Mouse (Mus musculus): ENCODE measurements at regions not wholly inside any gene's neighbourhood (a gene's known extent, or its start where the extent isn't known, plus 50 kb on each side); places are given as distances from the start of the nearest gene placed in this dataset.

GRCm38 (mm10) chr4:95290321-95290720, 238.3 kb upstream of the Jun start:
- no peaks in the 10 kb centered on the region for H3K9me3 ChIP-seq (replicated peaks; ENCODE audit: low read length)
- dilution Hi-C loops (cut with MboI; ENCODE audit: extremely low pct_ligation_motif_present, extremely low pct_unique_long_range_greater_than_20kb, low sequenced_read_pairs) (no loop called here), in situ Hi-C loops (cut with MboI; ENCODE audit: low pct_ligation_motif_present, low pct_unique_long_range_greater_than_20kb, low sequenced_read_pairs) (loop anchor here (10.0 kb wide), 1 partner anchor 584 kb away; no protein-coding TSS in a partner anchor)
- no peak for DNase-seq (ENCODE audit: extremely low read depth)
- no peak overlapping the region for H3K27ac ChIP-seq (ENCODE audit: insufficient read depth, low read depth)
- TF ChIP-seq RCOR1 (conservative IDR thresholded peaks at IDR 0.05; ENCODE audit: low read depth, low read length) (no peak), GABPA (IDR thresholded peaks at IDR 0.05; ENCODE audit: insufficient replicate concordance, low read depth, low read length) (no peak), JUN (IDR thresholded peaks at IDR 0.05; ENCODE audit: insufficient read depth, low read depth, low read length) (no peak)
- H3K36me3 ChIP-seq (replicated peaks in 1 of 2; ENCODE audit: control insufficient read depth in 1 of 2, insufficient read depth in 1 of 2, low read length in 1 of 2) = no peaks in the 10 kb centered on the region
- H3K79me2 ChIP-seq (replicated peaks; ENCODE audit: control insufficient read depth, extremely low read depth, insufficient read depth, poor library complexity, severe bottlenecking) = no peaks in the 10 kb centered on the region
- H3K9ac ChIP-seq (ENCODE audit: insufficient read depth, low read depth) = no peak overlapping the region
- no peaks in the 10 kb centered on the region for H3K27me3 ChIP-seq (replicated peaks)
- H3K4me3 ChIP-seq (replicated peaks in 1 of 3; ENCODE audit: low read depth in 2 of 3, low read length in 2 of 3, poor library complexity in 1 of 3) = no peak overlapping the region
- no peaks in the 10 kb centered on the region for H3K4me1 ChIP-seq (ENCODE audit: control insufficient read depth in 1 of 2, insufficient read depth in 2 of 2)
- H3K4me2 ChIP-seq (ENCODE audit: insufficient read depth, low read depth, poor library complexity, severe bottlenecking) = no peak overlapping the region

GRCm38 (mm10) chr4:95294110-95294509, 242.1 kb upstream of the Jun start:
- dilution Hi-C loops (cut with MboI; ENCODE audit: extremely low pct_ligation_motif_present, extremely low pct_unique_long_range_greater_than_20kb, low sequenced_read_pairs) = no loop called here
- Histone ChIP-seq H3K4me3 (replicated peaks in 1 of 3; ENCODE audit: low read depth in 2 of 3, low read length in 2 of 3, poor library complexity in 1 of 3) (no peak overlapping the region), H3K4me1 (ENCODE audit: control insufficient read depth in 1 of 2, insufficient read depth in 2 of 2) (no peaks in the 10 kb centered on the region), H3K9me3 (replicated peaks; ENCODE audit: low read length) (no peaks in the 10 kb centered on the region), H3K36me3 (replicated peaks in 1 of 2; ENCODE audit: control insufficient read depth in 1 of 2, insufficient read depth in 1 of 2, low read length in 1 of 2) (no peaks in the 10 kb centered on the region), H3K4me2 (ENCODE audit: insufficient read depth, low read depth, poor library complexity, severe bottlenecking) (no peak overlapping the region), H3K27me3 (replicated peaks) (no peaks in the 10 kb centered on the region), H3K79me2 (replicated peaks; ENCODE audit: control insufficient read depth, extremely low read depth, insufficient read depth, poor library complexity, severe bottlenecking) (no peaks in the 10 kb centered on the region), H3K9ac (ENCODE audit: insufficient read depth, low read depth) (no peak overlapping the region), H3K27ac (ENCODE audit: insufficient read depth, low read depth) (no peak overlapping the region)
- in situ Hi-C loops (cut with MboI; ENCODE audit: low pct_ligation_motif_present, low pct_unique_long_range_greater_than_20kb, low sequenced_read_pairs) = loop anchor here (10.0 kb wide), 1 partner anchor 581 kb away; no protein-coding TSS in a partner anchor
- peak; percentile 20 for DNase-seq (ENCODE audit: extremely low read depth)
- no peak for TF ChIP-seq GABPA (IDR thresholded peaks at IDR 0.05; ENCODE audit: insufficient replicate concordance, low read depth, low read length)
- TF ChIP-seq POLR2AphosphoS2 (IDR thresholded peaks at IDR 0.05; ENCODE audit: low read depth, low read length) = no peak
- peak; percentile 25; the same call in 1 of the 2 replicates for TF ChIP-seq ZC3H11A (IDR thresholded peaks at IDR 0.05; ENCODE audit: low read depth, low read length)
- TF ChIP-seq EP300 (IDR thresholded peaks at IDR 0.05; ENCODE audit: low read length) = no peak
- TF ChIP-seq MEF2A (IDR thresholded peaks at IDR 0.05; ENCODE audit: borderline replicate concordance, low read depth, low read length) = no peak
- no peak for TF ChIP-seq ELF1 (IDR thresholded peaks at IDR 0.05; ENCODE audit: low read depth, low read length)
- TF ChIP-seq MAZ (IDR thresholded peaks at IDR 0.05; ENCODE audit: low read depth, low read length) = no peak
- no peak for TF ChIP-seq CHD2 (IDR thresholded peaks at IDR 0.05; ENCODE audit: low read length)
- peak; percentile 66 for TF ChIP-seq RAD21 (IDR thresholded peaks at IDR 0.05; ENCODE audit: low read depth, low read length)
- TF ChIP-seq NRF1 (IDR thresholded peaks at IDR 0.05; ENCODE audit: low read depth, low read length) = no peak
- TF ChIP-seq JUND (conservative IDR thresholded peaks at IDR 0.05; ENCODE audit: low read depth, low read length) = no peak
- no peak for TF ChIP-seq BHLHE40 (IDR thresholded peaks at IDR 0.05; ENCODE audit: low read depth, low read length)
- TF ChIP-seq CTCF (conservative IDR thresholded peaks at IDR 0.05 in 1 of 2, IDR thresholded peaks at IDR 0.05 in 1 of 2; ENCODE audit: low read depth in 2 of 2, low read length in 2 of 2) = peak in 1 of 2 experiments; percentile 65; a peak in 2 of 4 replicates
- no peak for TF ChIP-seq RCOR1 (conservative IDR thresholded peaks at IDR 0.05; ENCODE audit: low read depth, low read length)
- peak; percentile 69 for TF ChIP-seq SMC3 (IDR thresholded peaks at IDR 0.05; ENCODE audit: low read depth, low read length)
